Mouse (Mus musculus) 3134 (cell line): ENCODE data around the gene Tmc6.

Source experiments
- DNase-seq: peaks from one replicate; pipeline ENCODE4 v3.0.0-alpha.2; 2011; ENCODE audit warnings: low spot score; ENCODE audit not compliant: insufficient read length; ENCODE audit errors: extremely low read depth

The Tmc6 gene

GRCm38 (mm10) chr11:117783089-117783488, 1.1 kb upstream of the Tmc6 start:
- no peak for DNase-seq

- DNase-seq: no peak
Observed at GRCm38 (mm10) chr11:117782705-117783034, 672 bp upstream of the Tmc6 start.

GRCm38 (mm10) chr11:117781199-117781821, 688 bp downstream of the Tmc6 start:
- peak; percentile 65 for DNase-seq

- peak; percentile 91 for DNase-seq
Observed at GRCm38 (mm10) chr11:117780582-117781111, 1.4 kb downstream of the Tmc6 start.

- no peak for DNase-seq
Observed at GRCm38 (mm10) chr11:117780199-117780515, 1.8 kb downstream of the Tmc6 start.

GRCm38 (mm10) chr11:117779434-117780198, 2.4 kb downstream of the Tmc6 start:
- DNase-seq: peak; percentile 81

GRCm38 (mm10) chr11:117778851-117779433, 3.1 kb downstream of the Tmc6 start:
- DNase-seq: peak; percentile 58

- no peak for DNase-seq
Observed at GRCm38 (mm10) chr11:117778031-117778430, 4.0 kb downstream of the Tmc6 start.

GRCm38 (mm10) chr11:117777111-117777510, 4.9 kb downstream of the Tmc6 start:
- DNase-seq: no peak

- no peak for DNase-seq
Observed at GRCm38 (mm10) chr11:117776085-117776792, 5.8 kb downstream of the Tmc6 start.

GRCm38 (mm10) chr11:117775540-117775939, 6.5 kb downstream of the Tmc6 start:
- DNase-seq: no peak

- DNase-seq: no peak
Observed at GRCm38 (mm10) chr11:117774925-117775324, 7.1 kb downstream of the Tmc6 start.

- DNase-seq: no peak
Observed at GRCm38 (mm10) chr11:117772352-117772751, 9.6 kb downstream of the Tmc6 start.

- no peak for DNase-seq
Observed at GRCm38 (mm10) chr11:117770407-117770806, 11.6 kb downstream of the Tmc6 start.

- DNase-seq: no peak
Observed at GRCm38 (mm10) chr11:117769683-117770047, 12.3 kb downstream of the Tmc6 start.

- DNase-seq: no peak
Observed at GRCm38 (mm10) chr11:117768725-117769682, 13.0 kb downstream of the Tmc6 start.

- no peak for DNase-seq
Observed at GRCm38 (mm10) chr11:117766275-117766674, 15.7 kb downstream of the Tmc6 start.

- DNase-seq: no peak
Observed at GRCm38 (mm10) chr11:117765361-117765760, 16.6 kb downstream of the Tmc6 start.

- DNase-seq: no peak
Observed at GRCm38 (mm10) chr11:117764319-117764718, 17.7 kb downstream of the Tmc6 start.

GRCm38 (mm10) chr11:117762246-117762645, 19.8 kb downstream of the Tmc6 start:
- DNase-seq: no peak
